Mouse (Mus musculus) ovary, postnatal 14 days (tissue): ENCODE data around the gene Ephb2.

Experiments
- DNase-seq: peaks from one replicate; pipeline ENCODE4 v3.0.0; 2022; ENCODE audit warnings: low spot score

The Ephb2 gene

DNA sequence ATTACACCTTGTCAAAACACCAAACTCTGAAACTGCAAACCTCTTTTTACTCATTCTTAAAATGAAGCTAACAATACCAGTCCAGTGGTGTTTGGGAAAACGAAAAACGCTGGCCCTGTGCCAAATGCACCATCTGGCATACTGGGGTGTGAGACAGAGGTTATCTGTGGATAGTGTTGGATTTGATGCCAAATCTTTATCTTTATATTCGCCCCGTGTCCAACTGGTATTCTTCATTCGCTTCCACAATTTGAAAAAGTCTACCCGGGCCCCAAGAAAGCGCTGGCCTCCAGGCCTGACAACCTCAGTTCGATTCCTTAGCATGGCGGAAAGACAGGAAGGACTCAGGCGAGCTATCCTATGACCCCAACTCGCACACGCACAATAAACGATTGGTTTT lies 234.3 kb downstream of the Ephb2 start:
- DNase-seq: peak; percentile 44

DNA sequence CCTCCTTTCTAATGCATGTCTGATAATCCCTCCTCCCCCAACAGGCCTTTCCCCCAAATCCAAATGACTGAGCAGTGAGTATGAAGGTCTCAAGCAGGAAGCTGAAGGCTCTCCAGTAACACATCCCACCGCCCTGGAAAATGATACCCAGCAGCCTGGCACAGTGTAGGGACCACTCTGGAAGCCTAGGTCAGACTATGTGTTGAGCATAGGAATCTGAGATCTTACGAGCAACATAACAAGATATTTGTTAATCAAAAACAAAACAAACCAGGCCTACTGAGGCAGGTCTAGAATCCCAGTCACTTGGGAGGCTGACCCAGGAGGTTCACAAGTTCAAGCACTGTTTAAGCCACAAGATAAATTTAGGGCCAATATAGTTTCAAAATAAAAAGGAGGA lies 235.3 kb downstream of the Ephb2 start:
- no peak for DNase-seq

DNA sequence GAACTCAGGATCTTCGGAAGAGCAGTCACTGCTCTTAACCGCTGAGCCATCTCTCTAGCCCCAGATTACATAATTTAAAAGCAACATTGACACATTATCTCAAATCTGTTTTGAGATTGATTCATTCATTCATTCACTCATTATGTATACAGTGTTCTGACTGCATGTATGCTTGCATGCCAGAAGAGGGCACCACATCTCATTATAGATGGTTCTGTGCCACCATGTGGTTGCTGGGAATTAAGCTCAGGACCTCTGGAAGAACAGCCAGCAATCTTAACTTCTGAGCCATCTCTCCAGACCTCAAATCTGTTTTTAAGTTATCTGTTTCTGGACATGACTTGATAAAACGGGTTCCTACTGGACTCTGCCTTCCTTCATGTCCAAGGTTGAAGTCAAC lies 235.9 kb downstream of the Ephb2 start:
- no peak for DNase-seq

DNA sequence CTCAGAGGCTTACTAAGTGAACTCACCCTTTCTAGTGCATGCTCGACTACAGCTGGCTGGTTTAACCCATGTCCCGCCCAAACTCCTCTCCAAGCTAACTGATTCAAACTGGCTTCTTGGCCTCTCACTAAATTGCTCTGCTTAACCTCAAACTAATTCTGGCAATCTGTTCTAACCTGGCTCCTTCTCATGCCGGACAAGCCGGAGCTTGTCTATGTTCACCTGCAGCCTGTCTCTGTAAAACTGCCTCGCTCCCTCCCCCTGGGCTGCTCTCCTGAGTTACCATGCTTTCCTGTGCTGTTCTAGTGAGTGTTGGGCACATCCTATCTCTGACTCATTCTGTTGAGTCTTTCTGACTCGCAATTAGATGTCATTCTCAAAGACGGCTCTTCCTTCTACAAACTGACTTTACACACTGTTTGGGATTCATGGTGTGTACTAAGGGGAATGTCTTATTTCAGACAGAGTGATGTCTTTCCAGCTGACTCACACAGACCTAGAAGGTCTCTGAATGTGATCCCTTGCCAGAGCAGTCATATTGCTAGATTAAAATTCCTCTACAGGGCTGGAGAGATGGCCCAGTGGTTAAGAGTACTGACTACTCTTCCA lies 237.4 kb downstream of the Ephb2 start:
- DNase-seq: no peak
